In the genomic region with DNA sequence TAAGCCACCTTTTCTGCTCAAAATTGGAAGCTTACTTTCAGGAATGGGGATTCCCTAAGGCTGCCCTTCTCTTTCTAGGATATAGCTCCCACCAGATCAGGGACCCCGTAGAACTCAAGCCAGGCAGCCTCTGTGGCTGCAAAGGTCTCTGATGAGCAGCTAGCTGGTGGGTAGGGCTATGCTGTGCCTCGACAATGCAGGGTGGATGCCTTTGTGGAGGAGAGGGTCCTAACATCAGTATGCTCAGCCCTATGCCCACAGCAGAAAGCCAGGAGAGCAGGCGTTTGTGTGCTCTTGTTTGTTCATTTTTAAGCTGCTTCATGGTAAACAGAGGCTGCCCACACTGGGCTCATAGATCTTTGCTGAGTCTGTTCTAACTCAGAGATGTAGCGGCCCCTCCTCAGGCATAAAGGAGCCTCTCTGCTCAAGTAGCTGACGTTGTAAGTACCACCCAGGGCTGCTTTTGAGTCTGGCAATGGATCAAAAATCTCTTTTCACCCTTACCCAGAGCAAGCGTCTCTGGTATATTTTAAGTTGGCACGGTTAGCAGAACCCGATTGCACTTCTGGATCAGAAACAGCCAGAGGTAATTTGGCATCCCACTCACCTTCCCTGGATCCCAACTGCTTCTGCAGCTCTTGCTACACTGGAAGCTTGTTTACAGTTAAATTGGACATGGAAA, we compare ENCODE assay signal across 11 mouse cellular contexts.
DNase-seq lines count a peak whose midpoint lies in the region; ATAC-seq and TF ChIP-seq lines count a peak whose summit lies in the region.
"Had no signal": no experiment of that assay in that cellular context is flagged by ENCODE, and none has a peak within 500 bp of the region (broad histone marks: within the 10 kb centered on the region; RNA-seq: fewer than 3 reads in every experiment).

No protein-coding gene starts in this region.

- TF ChIP-seq CTCF in lung, adult 2 months (IDR thresholded peaks at IDR 0.05; ENCODE audit: insufficient read depth, low read length) = no peak
- TF ChIP-seq CTCF in intestine, postnatal 0 days (IDR thresholded peaks at IDR 0.05; ENCODE audit: low read depth) = no peak

- H3K27me3 ChIP-seq in heart, embryonic 13.5 days (replicated peaks) = no peaks in the 10 kb centered on the region
- H3K27me3 ChIP-seq in lung, embryonic 15.5 days = no peaks in the 10 kb centered on the region
- no peaks in the 10 kb centered on the region for H3K27me3 ChIP-seq in midbrain, embryonic 14.5 days (ENCODE audit: control insufficient read depth, insufficient read depth, low read length)
- H3K27me3 ChIP-seq in intestine, postnatal 0 days (replicated peaks; ENCODE audit: control insufficient read depth, insufficient read depth, low read length) = no peaks in the 10 kb centered on the region
- H3K27me3 ChIP-seq: liver, embryonic 15.5 days had no signal

- H3K9ac ChIP-seq in heart, embryonic 13.5 days = peak overlapping the region; percentile 54; the same call in 1 of the 2 replicates
- no peak overlapping the region for H3K9ac ChIP-seq in lung, embryonic 15.5 days
- H3K9ac ChIP-seq in midbrain, embryonic 14.5 days (replicated peaks; ENCODE audit: low read length) = no peak overlapping the region
- no peak overlapping the region for H3K9ac ChIP-seq in intestine, postnatal 0 days (ENCODE audit: low read depth, low read length)
- H3K9ac ChIP-seq: liver, embryonic 15.5 days had no signal

- H3K9me3 ChIP-seq in heart, embryonic 13.5 days = no peaks in the 10 kb centered on the region
- H3K9me3 ChIP-seq in lung, embryonic 15.5 days = no peaks in the 10 kb centered on the region
- no peaks in the 10 kb centered on the region for H3K9me3 ChIP-seq in midbrain, embryonic 14.5 days (ENCODE audit: control insufficient read depth, low read length)
- no peaks in the 10 kb centered on the region for H3K9me3 ChIP-seq in intestine, postnatal 0 days (ENCODE audit: control insufficient read depth)
- H3K9me3 ChIP-seq: liver, embryonic 15.5 days had no signal

- peaks cover 64% of the 10 kb centered on the region for H3K4me1 ChIP-seq in heart, embryonic 13.5 days
- peaks cover 23% of the 10 kb centered on the region for H3K4me1 ChIP-seq in lung, embryonic 15.5 days
- no peaks in the 10 kb centered on the region; the same call in 1 of the 2 replicates for H3K4me1 ChIP-seq in lung, adult 2 months (ENCODE audit: control insufficient read depth, insufficient read depth, low read length)
- 0 out of 2 replicates have a peak, but pooled peaks cover 11% of the 10 kb centered on the region for H3K4me1 ChIP-seq in midbrain, embryonic 14.5 days (ENCODE audit: control insufficient read depth, insufficient read depth, low read length)
- H3K4me1 ChIP-seq in intestine, postnatal 0 days (replicated peaks; ENCODE audit: control insufficient read depth, insufficient read depth, low read length) = peaks cover 3% of the 10 kb centered on the region; the same call in 1 of the 2 replicates
- H3K4me1 ChIP-seq: liver, embryonic 15.5 days had no signal

- no peaks in the 10 kb centered on the region for H3K36me3 ChIP-seq in heart, embryonic 13.5 days
- no peaks in the 10 kb centered on the region for H3K36me3 ChIP-seq in lung, embryonic 15.5 days
- no peaks in the 10 kb centered on the region for H3K36me3 ChIP-seq in midbrain, embryonic 14.5 days (ENCODE audit: control insufficient read depth, insufficient read depth, low read length)
- no peaks in the 10 kb centered on the region for H3K36me3 ChIP-seq in intestine, postnatal 0 days (ENCODE audit: control insufficient read depth, insufficient read depth)
- H3K36me3 ChIP-seq: liver, embryonic 15.5 days had no signal

- TF ChIP-seq POLR2A in lung, adult 2 months (IDR thresholded peaks at IDR 0.05; ENCODE audit: borderline replicate concordance, extremely low read depth, low read depth, low read length) = no peak

- intact Hi-C loops in heart, postnatal 36 days (cut with DNase I) = no loop called here

- H3K4me3 ChIP-seq in heart, embryonic 13.5 days = no peak overlapping the region
- no peak overlapping the region for H3K4me3 ChIP-seq in lung, embryonic 15.5 days
- H3K4me3 ChIP-seq in lung, adult 2 months (replicated peaks; ENCODE audit: extremely low read depth, low read depth, low read length) = no peak overlapping the region
- no peak overlapping the region for H3K4me3 ChIP-seq in midbrain, embryonic 14.5 days (replicated peaks; ENCODE audit: low read depth, low read length)
- no peak overlapping the region for H3K4me3 ChIP-seq in intestine, postnatal 0 days (ENCODE audit: low read depth, low read length)
- H3K4me3 ChIP-seq: liver, embryonic 15.5 days had no signal

- 0 out of 2 replicates have a peak overlapping the region, but pooled peaks have one; percentile 11 for H3K4me2 ChIP-seq in heart, embryonic 13.5 days
- no peak overlapping the region for H3K4me2 ChIP-seq in lung, embryonic 15.5 days
- no peak overlapping the region for H3K4me2 ChIP-seq in midbrain, embryonic 14.5 days (ENCODE audit: low read length)
- H3K4me2 ChIP-seq in intestine, postnatal 0 days (replicated peaks; ENCODE audit: low read depth) = no peak overlapping the region
- H3K4me2 ChIP-seq: liver, embryonic 15.5 days had no signal

- no peak for ATAC-seq in heart, embryonic 13.5 days (ENCODE audit: extremely low read depth, insufficient number of reproducible peaks, low FRiP score, low TSS enrichment)
- peak; percentile 70 for ATAC-seq in lung, embryonic 15.5 days (ENCODE audit: borderline replicate concordance, extremely low read depth, low FRiP score, low TSS enrichment)
- no peak for ATAC-seq in midbrain, embryonic 14.5 days (ENCODE audit: low FRiP score, low TSS enrichment)
- ATAC-seq in intestine, postnatal 0 days = no peak

- no peak for DNase-seq in heart, postnatal 36 days
- no peak for DNase-seq in lung, adult 2 months
- DNase-seq in fat pad, adult 2 months (ENCODE audit: extremely low read depth, low read depth, low spot score) = peak; percentile 52
- peak; percentile 12 for DNase-seq in midbrain, embryonic 14.5 days
- DNase-seq: cerebellum, adult 9-11 months; kidney, adult 2 months; kidney, postnatal 4 days had no signal

- peak overlapping the region; percentile 78 for H3K27ac ChIP-seq in heart, embryonic 13.5 days (replicated peaks)
- no peak overlapping the region for H3K27ac ChIP-seq in lung, embryonic 15.5 days
- H3K27ac ChIP-seq in midbrain, embryonic 14.5 days (replicated peaks; ENCODE audit: low read depth, low read length) = no peak overlapping the region
- H3K27ac ChIP-seq in intestine, postnatal 0 days (ENCODE audit: low read depth, low read length) = no peak overlapping the region
- H3K27ac ChIP-seq: liver, embryonic 15.5 days had no signal

- 38% methylated on average over 8 of the region's 8 CpGs for WGBS in heart, embryonic 13.5 days
- 35% methylated on average over 8 of the region's 8 CpGs for WGBS in lung, embryonic 15.5 days
- WGBS in lung, adult 2 months = 52% methylated on average over 8 of the region's 8 CpGs
- WGBS in midbrain, embryonic 14.5 days = 54% methylated on average over 8 of the region's 8 CpGs
- WGBS in intestine, postnatal 0 days = 56% methylated on average over 8 of the region's 8 CpGs

Comparison
In these comparisons a context has a peak if more than half of its experiments do, and no peak if none do; other contexts are left out.
1. DNase-seq: peak in fat pad, adult 2 months (single experiment) and midbrain, embryonic 14.5 days (single experiment); none in heart, postnatal 36 days (0 of 2) and lung, adult 2 months (single experiment).